Mouse (Mus musculus): ENCODE measurements around the gene Upb1. TPM values are rescaled to one million over a fixed set of nuclear protein-coding genes. Genes with fewer than 3 reads are reported as not detected.
"Not testable (repeated sequence)": the region's sequence is repeated elsewhere in the genome, so short reads cannot be mapped to it uniquely, and the experiment has no call there.

The Upb1 gene
- polyA plus RNA-seq (2015; fragmentation: Nextera tagmentation; extraction: Ambion mirVana): 0.88 and 1.9 TPM in 2 replicates

DNA sequence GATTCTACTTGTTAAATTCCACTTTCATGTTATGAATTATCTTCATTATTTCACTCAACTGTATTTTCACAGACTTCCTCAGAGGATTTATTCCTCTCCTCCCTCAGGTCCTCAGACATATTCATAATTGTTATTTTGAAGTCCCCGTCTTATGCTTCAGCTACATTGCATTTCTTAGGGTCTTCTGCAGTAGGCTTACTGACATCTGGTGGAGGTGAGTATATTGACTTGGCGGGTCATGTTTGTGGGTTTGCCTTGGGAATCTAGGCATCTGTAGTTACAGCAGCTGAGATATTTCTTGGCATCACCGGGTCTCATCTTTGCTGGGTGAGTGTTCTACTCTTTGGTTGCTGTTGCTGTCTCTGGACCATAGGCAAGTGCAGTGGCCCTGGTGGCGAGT is at the start of gene Upb1:
TSS of gene Upb1 (plus strand) at position 158 of the 400 bp plus-strand sequence.
- 76% methylated on average over 4 of the region's 4 CpGs for WGBS
- no peak within 1 kb of the TSS for H3K4me3 ChIP-seq (replicated peaks)
- no peaks in the 10 kb centered on the region for H3K27me3 ChIP-seq (replicated peaks)
- no peak within 1 kb of the TSS for H3K4me2 ChIP-seq (replicated peaks)
- H3K4me1 ChIP-seq (replicated peaks): peaks cover 3% of the 10 kb centered on the region
- H3K27ac ChIP-seq: no peak within 1 kb of the TSS
- H3K9ac ChIP-seq: no peak within 1 kb of the TSS
- no peaks in the 10 kb centered on the region for H3K9me3 ChIP-seq
- no peaks in the 10 kb centered on the region for H3K36me3 ChIP-seq
- ATAC-seq: no peak

DNA sequence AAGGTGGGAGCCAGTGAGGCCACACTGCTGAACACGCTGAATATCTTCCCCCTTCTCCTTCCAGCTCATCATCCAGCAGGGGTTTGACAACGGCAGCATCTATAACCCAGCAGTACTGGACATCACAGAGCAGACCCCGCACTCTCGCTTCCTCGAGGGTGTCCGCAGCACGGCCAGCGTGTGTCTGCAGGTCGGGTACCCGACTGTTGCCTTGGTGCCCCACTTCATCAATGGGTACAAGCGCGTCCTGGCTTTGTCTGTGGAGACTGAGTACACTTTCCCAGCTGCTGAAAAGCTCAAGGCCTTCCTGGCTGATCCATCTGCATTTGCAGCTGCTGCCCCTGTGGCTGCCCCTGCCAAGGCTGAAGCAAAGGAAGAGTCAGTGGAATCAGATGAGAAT is 48.4 kb upstream of the Upb1 start:
- Histone ChIP-seq H3K4me1 (replicated peaks) (no peaks in the 10 kb centered on the region), H3K27ac (no peak overlapping the region), H3K4me2 (replicated peaks) (no peak overlapping the region), H3K9me3 (no peaks in the 10 kb centered on the region), H3K4me3 (replicated peaks) (no peak overlapping the region), H3K27me3 (replicated peaks) (no peaks in the 10 kb centered on the region), H3K9ac (no peak overlapping the region), H3K36me3 (no peaks in the 10 kb centered on the region)
- 95% methylated on average over 12 of the region's 12 CpGs for WGBS
- no peak for ATAC-seq

DNA sequence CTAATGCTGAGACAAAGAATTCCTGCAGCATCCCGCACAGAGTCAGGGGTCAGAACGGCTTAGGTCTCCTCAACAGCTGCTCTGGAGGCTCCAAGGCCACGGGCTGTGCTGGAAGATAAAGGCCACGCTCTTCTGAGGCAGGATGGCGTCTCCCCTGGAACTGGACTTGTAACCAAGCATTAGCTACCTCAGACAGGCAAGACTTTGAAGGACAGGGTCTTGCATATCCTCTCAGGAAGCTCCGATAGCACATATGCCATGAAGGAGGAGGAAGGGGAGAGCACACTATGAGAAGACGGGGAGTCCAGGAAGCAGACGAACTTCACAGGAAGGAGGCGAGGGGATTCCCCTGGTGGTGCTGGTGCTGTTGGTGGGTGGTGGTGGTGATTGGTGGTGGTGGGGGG is 47.1 kb upstream of the Upb1 start:
- not testable (repeated sequence) for H3K4me3 ChIP-seq (replicated peaks); H3K27ac ChIP-seq; H3K4me1 ChIP-seq (replicated peaks); H3K36me3 ChIP-seq; H3K27me3 ChIP-seq (replicated peaks); H3K9me3 ChIP-seq; ATAC-seq; H3K4me2 ChIP-seq (replicated peaks); H3K9ac ChIP-seq
- WGBS: 63% methylated on average over 9 of the region's 9 CpGs

DNA sequence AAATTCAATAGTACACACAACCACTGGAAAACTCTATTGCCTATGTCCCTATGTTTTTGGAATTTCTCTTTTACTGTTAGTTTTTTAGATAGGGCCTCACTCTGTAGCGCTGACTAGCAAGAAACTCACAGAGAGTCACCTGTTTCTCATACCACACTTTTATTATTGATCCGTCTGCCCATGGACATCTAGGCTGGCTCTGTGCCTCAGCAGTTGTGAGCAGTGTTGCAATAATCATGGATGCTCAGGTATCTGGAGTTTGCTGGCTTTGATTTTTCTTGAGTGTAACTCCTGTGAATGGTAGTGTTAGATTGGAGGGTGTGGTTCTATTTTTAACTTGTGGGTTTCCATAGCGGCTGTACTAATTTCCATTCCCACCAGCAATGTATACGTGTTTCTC is 45.6 kb upstream of the Upb1 start:
- H3K36me3 ChIP-seq: no peaks in the 10 kb centered on the region
- no peak for ATAC-seq
- H3K9ac ChIP-seq: no peak overlapping the region
- no peaks in the 10 kb centered on the region for H3K4me1 ChIP-seq (replicated peaks)
- H3K4me2 ChIP-seq (replicated peaks): no peak overlapping the region
- no peaks in the 10 kb centered on the region for H3K27me3 ChIP-seq (replicated peaks)
- 69% methylated on average over 4 of the region's 4 CpGs for WGBS
- no peaks in the 10 kb centered on the region for H3K9me3 ChIP-seq
- H3K27ac ChIP-seq: no peak overlapping the region
- no peak overlapping the region for H3K4me3 ChIP-seq (replicated peaks)

DNA sequence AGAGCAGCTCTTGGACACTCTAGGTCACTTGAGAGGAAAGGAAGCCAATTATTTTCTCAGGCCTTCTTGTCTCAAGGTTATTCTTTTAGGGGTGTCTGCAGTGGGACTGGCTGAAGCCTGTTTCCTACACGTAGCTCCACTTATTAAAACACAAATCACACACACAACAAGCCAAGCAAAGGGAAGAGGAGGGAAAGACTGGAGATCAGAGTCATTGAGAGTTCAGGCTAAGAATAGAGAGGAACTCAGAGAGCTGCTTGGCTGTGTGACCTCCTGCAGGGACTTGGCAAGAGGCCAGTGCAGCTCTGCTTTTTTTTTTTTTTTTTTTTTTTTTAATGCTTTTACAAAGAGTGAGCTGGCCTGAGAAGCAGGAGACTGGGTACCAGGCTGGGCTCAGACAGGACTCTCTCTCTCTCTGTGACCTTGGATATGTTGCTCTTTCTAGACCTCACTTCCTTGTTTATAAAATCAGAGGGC is 36.7 kb upstream of the Upb1 start:
- H3K4me1 ChIP-seq (replicated peaks); H3K4me3 ChIP-seq (replicated peaks); H3K4me2 ChIP-seq (replicated peaks); H3K27me3 ChIP-seq (replicated peaks); H3K9ac ChIP-seq; H3K36me3 ChIP-seq; H3K9me3 ChIP-seq; H3K27ac ChIP-seq: not testable (repeated sequence)
- WGBS: 19% methylated on average over 1 of the region's 1 CpGs
- ATAC-seq: peak; percentile 87

DNA sequence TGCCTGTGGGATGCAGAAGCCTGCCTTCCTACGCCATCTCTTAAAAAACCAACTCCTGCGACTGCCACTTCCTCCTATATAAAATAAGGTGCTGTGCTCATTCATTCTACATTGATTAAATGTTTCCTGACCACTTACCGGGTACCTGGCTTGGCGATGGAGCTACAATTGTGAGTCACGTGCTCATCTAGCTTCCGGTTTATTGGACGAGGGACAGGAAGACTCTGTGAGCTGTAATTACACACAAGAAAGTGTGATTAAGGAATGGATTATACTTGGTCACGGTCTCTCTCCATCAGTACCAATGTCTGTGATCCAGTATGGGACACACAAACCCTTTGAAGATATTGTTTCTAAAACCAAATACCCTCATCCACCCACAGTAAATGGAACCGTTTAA is 36.1 kb upstream of the Upb1 start:
- H3K9me3 ChIP-seq: no peaks in the 10 kb centered on the region
- H3K4me3 ChIP-seq (replicated peaks): no peak overlapping the region
- no peaks in the 10 kb centered on the region for H3K36me3 ChIP-seq
- no peak overlapping the region for H3K4me2 ChIP-seq (replicated peaks)
- 0 out of 2 replicates have a peak, but pooled peaks cover 4% of the 10 kb centered on the region for H3K4me1 ChIP-seq (replicated peaks)
- peak; percentile 36 for ATAC-seq
- 0 out of 2 replicates have a peak overlapping the region, but pooled peaks have one; percentile 30 for H3K27ac ChIP-seq
- H3K27me3 ChIP-seq (replicated peaks): no peaks in the 10 kb centered on the region
- no peak overlapping the region for H3K9ac ChIP-seq
- 80% methylated on average over 9 of the region's 9 CpGs for WGBS

DNA sequence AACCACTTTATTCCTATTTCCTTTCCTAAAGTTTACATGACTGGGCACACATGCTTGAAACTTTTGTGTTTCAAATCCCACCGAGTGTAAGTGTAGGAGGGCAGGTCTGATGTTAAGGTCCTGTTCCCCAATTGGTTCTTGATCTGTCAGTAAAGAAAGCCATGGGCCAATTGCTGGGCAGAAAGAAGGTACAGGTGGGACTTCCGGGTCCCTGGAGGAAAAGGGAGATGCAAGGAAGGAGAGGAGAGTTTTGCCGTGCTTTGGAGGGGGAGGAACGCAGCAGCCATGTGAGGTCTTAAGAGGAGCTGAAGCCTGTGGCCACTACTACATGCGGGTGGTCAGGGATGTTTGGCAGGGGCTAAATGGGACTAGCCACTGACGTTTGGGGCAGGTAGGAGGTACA is 35.7 kb upstream of the Upb1 start:
- Histone ChIP-seq H3K27me3 (replicated peaks) (no peaks in the 10 kb centered on the region), H3K9me3 (no peaks in the 10 kb centered on the region), H3K27ac (no peak overlapping the region), H3K4me2 (replicated peaks) (0 out of 2 replicates have a peak overlapping the region, but pooled peaks have one; percentile 26), H3K9ac (no peak overlapping the region), H3K36me3 (no peaks in the 10 kb centered on the region), H3K4me1 (replicated peaks) (0 out of 2 replicates have a peak, but pooled peaks cover 4% of the 10 kb centered on the region), H3K4me3 (replicated peaks) (no peak overlapping the region)
- peak; percentile 47 for ATAC-seq
- WGBS: 53% methylated on average over 6 of the region's 6 CpGs

DNA sequence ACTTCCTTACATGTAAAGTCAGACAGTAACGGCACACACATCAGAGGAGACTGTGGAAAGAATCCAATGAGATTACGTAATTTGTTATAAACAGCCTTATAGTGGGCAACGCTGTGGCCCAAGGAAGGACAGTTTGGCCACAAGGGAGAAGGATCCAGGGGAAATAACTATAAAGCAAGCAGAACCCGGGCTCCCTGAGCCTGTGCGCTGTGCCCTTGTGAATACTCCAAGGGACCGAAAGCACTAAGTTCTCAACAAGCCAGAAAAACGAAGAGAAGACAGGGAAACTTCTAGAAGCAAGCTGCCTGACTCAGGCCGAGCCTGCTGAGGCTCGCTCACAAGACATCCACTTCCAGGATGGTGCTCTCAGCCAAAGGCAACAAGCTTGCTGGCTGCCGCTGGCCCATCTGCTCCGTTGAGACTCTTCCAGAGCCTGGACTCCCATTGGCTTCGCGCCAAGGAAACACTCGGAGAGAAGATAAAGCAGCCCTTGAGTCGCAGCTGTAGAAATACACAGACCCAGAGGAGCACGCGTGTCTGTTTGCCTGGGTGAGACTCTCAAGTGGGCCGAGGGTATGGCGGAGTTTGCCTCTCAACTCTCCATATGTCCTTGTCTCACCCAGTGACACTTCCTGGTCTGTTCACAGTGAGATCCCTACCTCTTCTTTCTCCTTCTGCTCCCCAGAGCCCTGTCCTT is 27.1 kb upstream of the Upb1 start:
- H3K27ac ChIP-seq; H3K4me3 ChIP-seq (replicated peaks); H3K9ac ChIP-seq; H3K4me1 ChIP-seq (replicated peaks); H3K27me3 ChIP-seq (replicated peaks); H3K36me3 ChIP-seq; H3K9me3 ChIP-seq; H3K4me2 ChIP-seq (replicated peaks): not testable (repeated sequence)
- 60% methylated on average over 15 of the region's 19 CpGs for WGBS
- 0 out of 2 replicates have a peak, but pooled peaks have one; percentile 49 for ATAC-seq

DNA sequence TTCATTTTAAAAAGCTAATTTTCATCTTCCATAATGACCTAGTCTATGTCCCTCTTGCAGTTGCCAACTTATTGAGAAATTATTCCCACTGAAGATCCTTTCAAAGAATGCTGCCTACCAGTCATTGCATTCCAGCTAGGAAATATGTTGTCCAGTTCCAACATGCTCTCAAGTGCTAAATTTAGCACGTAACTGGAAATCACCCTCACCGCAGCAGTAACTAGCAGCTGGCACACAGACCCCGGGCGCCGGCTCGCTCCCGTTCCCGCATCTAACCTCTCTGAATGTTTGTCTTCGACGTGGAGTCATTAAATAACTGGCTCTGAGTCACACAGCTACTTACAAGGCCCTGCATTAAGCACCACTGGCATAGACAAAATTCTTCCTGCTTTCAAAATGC is 22.2 kb upstream of the Upb1 start:
- no peak overlapping the region for H3K9ac ChIP-seq
- no peak overlapping the region for H3K4me3 ChIP-seq (replicated peaks)
- 69% methylated on average over 10 of the region's 10 CpGs for WGBS
- H3K36me3 ChIP-seq: no peaks in the 10 kb centered on the region
- H3K9me3 ChIP-seq: no peaks in the 10 kb centered on the region
- no peak overlapping the region for H3K27ac ChIP-seq
- no peak overlapping the region for H3K4me2 ChIP-seq (replicated peaks)
- no peaks in the 10 kb centered on the region for H3K4me1 ChIP-seq (replicated peaks)
- no peaks in the 10 kb centered on the region for H3K27me3 ChIP-seq (replicated peaks)
- ATAC-seq: no peak

DNA sequence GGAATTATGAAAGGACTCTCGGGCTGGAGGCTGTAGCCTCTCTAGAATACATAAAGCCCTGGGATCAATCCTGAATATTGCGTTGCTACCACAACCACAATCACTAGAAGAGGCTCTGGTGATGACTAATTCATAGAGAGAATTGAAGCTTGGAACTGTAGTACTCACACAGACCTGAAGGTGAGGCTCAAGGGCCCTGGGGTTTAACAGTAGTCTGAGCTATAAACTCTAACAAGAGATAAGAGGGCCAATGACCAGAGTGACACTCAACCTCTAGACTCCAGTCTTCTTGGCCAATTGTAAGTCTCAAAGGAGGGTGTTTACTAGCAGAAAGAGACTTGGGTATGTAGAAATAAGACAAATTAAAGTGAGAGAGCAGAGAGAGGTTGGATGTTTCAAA is 10.8 kb upstream of the Upb1 start:
- Histone ChIP-seq H3K4me2 (replicated peaks) (no peak overlapping the region), H3K27ac (no peak overlapping the region), H3K9ac (no peak overlapping the region), H3K4me3 (replicated peaks) (no peak overlapping the region), H3K27me3 (replicated peaks) (no peaks in the 10 kb centered on the region), H3K9me3 (no peaks in the 10 kb centered on the region), H3K4me1 (replicated peaks) (no peaks in the 10 kb centered on the region), H3K36me3 (no peaks in the 10 kb centered on the region)
- 81% methylated on average over 2 of the region's 2 CpGs for WGBS
- no peak for ATAC-seq

DNA sequence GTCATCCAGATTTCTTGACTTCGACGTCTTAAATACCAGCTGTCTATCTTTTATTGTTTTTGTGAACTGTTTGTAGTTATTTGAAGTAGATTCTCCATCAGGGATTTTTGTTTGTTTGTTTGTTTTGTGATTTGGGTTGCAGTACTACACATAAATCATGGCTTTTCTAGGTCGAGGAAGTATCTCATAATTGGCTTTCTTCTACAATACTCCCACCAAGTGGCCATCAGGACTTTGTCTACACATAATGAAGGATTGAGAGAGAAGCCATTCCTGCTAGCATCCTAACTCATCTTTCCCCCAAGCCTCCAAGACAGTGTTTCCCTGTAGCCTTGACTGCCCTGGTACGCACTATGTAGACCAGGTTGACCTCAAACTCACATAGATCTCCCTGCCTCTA is 10.1 kb upstream of the Upb1 start:
- Histone ChIP-seq H3K27ac (no peak overlapping the region), H3K9ac (no peak overlapping the region), H3K4me1 (replicated peaks) (no peaks in the 10 kb centered on the region), H3K4me2 (replicated peaks) (no peak overlapping the region), H3K27me3 (replicated peaks) (no peaks in the 10 kb centered on the region), H3K36me3 (no peaks in the 10 kb centered on the region), H3K4me3 (replicated peaks) (no peak overlapping the region), H3K9me3 (no peaks in the 10 kb centered on the region)
- no peak for ATAC-seq
- 85% methylated on average over 4 of the region's 4 CpGs for WGBS

DNA sequence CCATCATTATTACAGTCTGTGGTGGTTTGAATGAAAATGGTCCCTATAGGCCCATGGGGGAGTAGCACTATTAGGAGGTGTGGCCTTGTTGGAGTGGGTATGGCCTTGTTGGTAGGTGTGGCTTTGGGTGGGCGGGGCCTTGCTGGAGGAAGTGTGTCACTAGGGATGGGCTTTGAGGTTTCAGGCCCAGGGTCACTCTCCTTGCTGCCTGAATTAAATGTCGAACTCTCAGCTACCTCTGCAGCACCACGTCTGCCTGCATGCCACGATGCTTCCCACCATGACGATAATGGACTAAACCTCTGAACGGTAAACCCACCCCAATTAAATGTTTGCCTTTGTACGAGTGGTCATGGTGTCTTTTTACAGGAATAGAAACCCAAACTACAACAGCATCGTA is 6.1 kb upstream of the Upb1 start:
- H3K36me3 ChIP-seq: no peaks in the 10 kb centered on the region
- no peak for ATAC-seq
- no peaks in the 10 kb centered on the region for H3K27me3 ChIP-seq (replicated peaks)
- H3K9me3 ChIP-seq: no peaks in the 10 kb centered on the region
- no peak overlapping the region for H3K4me2 ChIP-seq (replicated peaks)
- H3K4me3 ChIP-seq (replicated peaks): no peak overlapping the region
- H3K4me1 ChIP-seq (replicated peaks): peaks cover 3% of the 10 kb centered on the region
- WGBS: 85% methylated on average over 8 of the region's 8 CpGs
- H3K27ac ChIP-seq: no peak overlapping the region
- no peak overlapping the region for H3K9ac ChIP-seq

DNA sequence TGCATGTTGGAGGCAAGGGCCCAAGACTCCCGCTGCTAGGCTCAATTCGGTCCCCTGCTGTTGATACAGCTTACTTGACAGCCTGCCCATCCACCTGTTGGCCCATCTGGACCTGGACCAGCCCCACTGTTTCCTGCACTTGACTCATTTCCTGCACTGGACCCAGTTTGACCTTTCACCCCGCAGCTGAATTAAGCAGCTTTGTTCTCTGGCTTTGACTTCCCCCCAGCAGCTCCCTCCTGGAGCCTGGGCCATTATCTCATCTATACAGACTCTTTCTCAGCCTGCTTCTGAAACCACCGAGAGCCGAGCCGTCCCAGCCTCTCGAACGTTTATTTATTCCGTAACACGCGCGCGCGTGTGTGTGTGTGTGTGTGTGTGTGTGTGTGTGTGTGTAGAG is 3.9 kb upstream of the Upb1 start:
- ATAC-seq: peak; percentile 28; the same call in 1 of the 2 replicates
- 35% methylated on average over 14 of the region's 14 CpGs for WGBS
- H3K4me2 ChIP-seq (replicated peaks): 0 out of 2 replicates have a peak overlapping the region, but pooled peaks have one; percentile 11

More for the DNA sequence above, 3.9 kb upstream of the Upb1 start:
- Histone ChIP-seq H3K9me3 (no peaks in the 10 kb centered on the region), H3K27me3 (replicated peaks) (no peaks in the 10 kb centered on the region), H3K36me3 (no peaks in the 10 kb centered on the region), H3K4me1 (replicated peaks) (peaks cover 3% of the 10 kb centered on the region), H3K9ac (no peak overlapping the region), H3K4me3 (replicated peaks) (no peak overlapping the region), H3K27ac (no peak overlapping the region)

Data from intestine, embryonic 15.5 days (tissue).